21 mouse cellular contexts compared by ENCODE assay signal in the genomic region with DNA sequence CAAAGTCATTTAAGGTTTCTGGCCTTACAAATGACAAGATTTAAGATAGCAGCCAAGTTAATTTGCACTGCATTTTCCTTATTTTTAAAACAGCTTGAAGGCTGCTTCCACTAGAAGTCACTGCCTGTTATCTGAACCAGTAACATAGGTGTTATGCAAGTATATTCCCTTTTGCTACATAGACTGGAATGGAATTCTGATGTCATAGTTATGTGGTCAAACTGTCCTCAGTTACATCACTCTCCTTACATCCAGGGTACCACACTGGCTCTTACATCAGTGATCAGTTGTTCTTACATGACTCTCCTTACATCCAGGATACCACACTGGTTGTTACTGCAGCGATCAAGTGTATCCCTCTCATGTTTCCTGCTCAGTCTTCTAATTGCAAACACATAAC. TPM values are rescaled to one million over a fixed set of nuclear protein-coding genes. Genes with fewer than 3 reads are reported as not detected.
A peak's percentile ranks its signal among the peaks of the same experiment; 100 is the strongest.
DNase-seq lines count a peak whose midpoint lies in the region; ATAC-seq lines count a peak whose summit lies in the region.
"Had no signal": no experiment of that assay in that cellular context is flagged by ENCODE, and none has a peak within 500 bp of the region (broad histone marks: within the 10 kb centered on the region; RNA-seq: fewer than 3 reads in every experiment).

No protein-coding gene starts in this region.

- DNase-seq in 416B (ENCODE audit: low read depth) = peak; percentile 61
- DNase-seq in fat pad, adult 2 months (ENCODE audit: extremely low read depth, low read depth, low spot score) = peak; percentile 16
- no peak for DNase-seq in kidney, adult 8-10 months
- DNase-seq in frontal cortex, postnatal 36 days (ENCODE audit: low spot score in 2 of 2) = no peak
- DNase-seq in left cerebral cortex, postnatal 14 days (ENCODE audit: low spot score in 2 of 2) = no peak
- no peak for DNase-seq in left cerebral cortex, adult 9 months (ENCODE audit: low spot score in 2 of 2)
- DNase-seq: adrenal gland, adult 2 months; adrenal gland, adult 8-10 months; adrenal gland, postnatal 10 days; adrenal gland, postnatal 14 days; adrenal gland, postnatal 25 days; adrenal gland, postnatal 36 days; B cell, adult 2 months; cerebellum, adult 11 months; cerebellum, adult 11-12 months; cerebellum, adult 18-20 months had no signal

- intact Hi-C loops in left cerebral cortex, postnatal 14 days (cut with DNase I) = loop anchor here (10.0 kb wide), 1 partner anchor 104 kb away; no protein-coding TSS in a partner anchor

- ATAC-seq in granulocyte monocyte progenitor cell, adult 5-6 weeks (replicated peaks; ENCODE audit: poor library complexity, severe bottlenecking) = peak; percentile 37
- peak; percentile 74 for ATAC-seq in megakaryocyte progenitor cell, adult 5-6 weeks (replicated peaks; ENCODE audit: poor library complexity)
- ATAC-seq: activated CD4-positive, CD25-positive, alpha-beta regulatory T cell, adult 4 months; CD4-positive, CD25-positive, alpha-beta regulatory T cell, adult 4 months; Patski had no signal

RNA-seq across cellular contexts. Expression of gene Cep170, which starts 53.2 kb away (rescaled TPM):
- 39.6 and 41.9 TPM in 2 replicates for total RNA-seq in granulocyte monocyte progenitor cell, adult 5-6 weeks (2014; fragmentation: Nextera tagmentation)
- 33.1 and 40.9 TPM in 2 replicates for total RNA-seq in granulocyte monocyte progenitor cell, adult 5-6 weeks (2017)
- total RNA-seq in megakaryocyte progenitor cell, adult 5-6 weeks (2015) = 32.9 and 42.4 TPM in 2 replicates
- 28.2 and 32.0 TPM in 2 replicates for total RNA-seq in megakaryocyte progenitor cell, adult 5-6 weeks (2017)
- 100 to 1,000 TPM; 125 to 130 TPM for total RNA-seq in left cerebral cortex, postnatal 14 days (2021)

RNA-seq across cellular contexts. Expression of gene Sdccag8, which starts 53.8 kb away (rescaled TPM):
- 10.5 and 15.8 TPM in 2 replicates for total RNA-seq in granulocyte monocyte progenitor cell, adult 5-6 weeks (2014; fragmentation: Nextera tagmentation)
- total RNA-seq in granulocyte monocyte progenitor cell, adult 5-6 weeks (2017) = 20.6 and 23.4 TPM in 2 replicates
- 9.4 and 12.8 TPM in 2 replicates for total RNA-seq in megakaryocyte progenitor cell, adult 5-6 weeks (2015)
- total RNA-seq in megakaryocyte progenitor cell, adult 5-6 weeks (2017) = 23.2 and 25.4 TPM in 2 replicates
- total RNA-seq in left cerebral cortex, postnatal 14 days (2021) = 10 to 100 TPM; 10.6 to 13.6 TPM

Comparison
In these comparisons a context has a peak if more than half of its experiments do, and no peak if none do; other contexts are left out.
1. DNase-seq: peak in 416B (single experiment) and fat pad, adult 2 months (single experiment); none in kidney, adult 8-10 months (0 of 2), frontal cortex, postnatal 36 days (0 of 2), left cerebral cortex, postnatal 14 days (0 of 2) and left cerebral cortex, adult 9 months (0 of 2).